ENCODE assay signal across 15 mouse cellular contexts in the genomic region with DNA sequence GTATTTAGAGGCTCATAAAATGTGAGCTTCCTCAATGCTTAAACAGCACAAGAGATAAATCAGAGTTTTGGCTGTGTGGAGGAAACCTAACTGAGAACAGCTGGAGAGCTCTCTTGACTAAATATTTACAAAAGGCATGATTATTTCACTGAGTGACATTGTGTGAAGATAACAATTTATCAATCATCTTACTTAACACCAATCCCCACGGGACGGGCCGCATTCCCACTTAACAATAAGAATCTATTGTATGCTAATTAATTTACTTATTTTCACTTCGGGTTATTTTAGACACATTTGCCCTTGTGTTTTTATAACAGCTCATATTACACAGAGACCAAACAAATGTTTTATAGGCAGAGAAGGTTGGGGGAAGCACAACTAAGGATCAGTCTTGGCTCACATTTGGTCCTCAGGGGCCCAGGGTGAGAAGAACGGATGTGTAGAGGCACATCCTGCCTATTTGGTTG.
A peak's percentile ranks its signal among the peaks of the same experiment; 100 is the strongest.
DNase-seq lines count a peak whose midpoint lies in the region; ATAC-seq and TF ChIP-seq lines count a peak whose summit lies in the region.
"Had no signal": no experiment of that assay in that cellular context is flagged by ENCODE, and none has a peak within 500 bp of the region (broad histone marks: within the 10 kb centered on the region; RNA-seq: fewer than 3 reads in every experiment).

No protein-coding gene starts in this region.

- TF ChIP-seq POLR2A in kidney, adult 2 months (IDR thresholded peaks at IDR 0.05; ENCODE audit: low read depth, low read length): no peak
- no peak for TF ChIP-seq POLR2A in limb, embryonic 14.5 days (IDR thresholded peaks at IDR 0.05; ENCODE audit: borderline replicate concordance, extremely low read depth, insufficient read depth, insufficient read length)

- H3K27ac ChIP-seq in lung, postnatal 0 days (ENCODE audit: low read length): no peak overlapping the region
- H3K27ac ChIP-seq in kidney, adult 2 months (ENCODE audit: insufficient read depth, low read depth, low read length): no peak overlapping the region
- H3K27ac ChIP-seq in limb, embryonic 14.5 days (replicated peaks; ENCODE audit: low read depth, low read length): no peak overlapping the region
- H3K27ac ChIP-seq: hindbrain, embryonic 13.5 days; neural tube, embryonic 12.5 days had no signal

- DNase-seq in embryo, embryonic 11 days: peak; percentile 14
- DNase-seq in embryo, embryonic 10 days (ENCODE audit: low spot score): no peak
- peak; percentile 45 for DNase-seq in lung, postnatal 0 days (ENCODE audit: low spot score)
- DNase-seq in lung, postnatal 4 days: no peak
- DNase-seq in kidney, adult 2 months: peak; percentile 33
- DNase-seq in limb, embryonic 14.5 days (ENCODE audit: low spot score): peak; percentile 47
- DNase-seq in retina, embryonic 14.5 days (ENCODE audit: low spot score): no peak
- no peak for DNase-seq in frontal cortex, postnatal 10 days (ENCODE audit: low spot score in 2 of 2)
- DNase-seq: cerebellum, postnatal 14 days; layer of hippocampus, adult 9-11 months; liver; right cerebral cortex, adult 18-20 months had no signal

- H3K9ac ChIP-seq in lung, postnatal 0 days (replicated peaks; ENCODE audit: low read depth): no peak overlapping the region
- no peak overlapping the region for H3K9ac ChIP-seq in limb, embryonic 14.5 days (ENCODE audit: low read depth, low read length, severe bottlenecking)
- H3K9ac ChIP-seq: hindbrain, embryonic 13.5 days; neural tube, embryonic 12.5 days had no signal

- TF ChIP-seq CTCF in lung, postnatal 0 days (IDR thresholded peaks at IDR 0.05): no peak
- TF ChIP-seq CTCF in kidney, adult 2 months (conservative IDR thresholded peaks at IDR 0.05; ENCODE audit: insufficient read depth, insufficient read length, low read depth, low read length): no peak

- no peak overlapping the region for H3K4me3 ChIP-seq in lung, postnatal 0 days (ENCODE audit: low read depth, low read length)
- no peak overlapping the region for H3K4me3 ChIP-seq in kidney, adult 2 months (ENCODE audit: insufficient read depth, low read depth, low read length)
- no peak overlapping the region for H3K4me3 ChIP-seq in limb, embryonic 14.5 days (replicated peaks; ENCODE audit: low read length)
- H3K4me3 ChIP-seq: hindbrain, embryonic 13.5 days; neural tube, embryonic 12.5 days had no signal

- H3K27me3 ChIP-seq in lung, postnatal 0 days (replicated peaks; ENCODE audit: insufficient read depth, low read length): no peaks in the 10 kb centered on the region
- no peaks in the 10 kb centered on the region for H3K27me3 ChIP-seq in kidney, adult 2 months (replicated peaks; ENCODE audit: control insufficient read depth, insufficient read depth, low read length)
- H3K27me3 ChIP-seq in limb, embryonic 14.5 days (ENCODE audit: control insufficient read depth, insufficient read depth, low read length): no peaks in the 10 kb centered on the region
- H3K27me3 ChIP-seq: hindbrain, embryonic 13.5 days; neural tube, embryonic 12.5 days had no signal

- no peak overlapping the region for H3K4me2 ChIP-seq in lung, postnatal 0 days (replicated peaks; ENCODE audit: low read depth, low read length)
- no peak overlapping the region for H3K4me2 ChIP-seq in limb, embryonic 14.5 days (replicated peaks; ENCODE audit: low read depth, low read length, severe bottlenecking)
- H3K4me2 ChIP-seq: hindbrain, embryonic 13.5 days; neural tube, embryonic 12.5 days had no signal

- H3K36me3 ChIP-seq in lung, postnatal 0 days (ENCODE audit: insufficient read depth, low read length): no peaks in the 10 kb centered on the region
- no peaks in the 10 kb centered on the region for H3K36me3 ChIP-seq in kidney, adult 2 months (ENCODE audit: control insufficient read depth, insufficient read depth, low read length)
- H3K36me3 ChIP-seq in limb, embryonic 14.5 days (ENCODE audit: control insufficient read depth, insufficient read depth, low read length): no peaks in the 10 kb centered on the region
- H3K36me3 ChIP-seq: hindbrain, embryonic 13.5 days; neural tube, embryonic 12.5 days had no signal

- no peaks in the 10 kb centered on the region for H3K9me3 ChIP-seq in lung, postnatal 0 days (ENCODE audit: low read length)
- no peaks in the 10 kb centered on the region for H3K9me3 ChIP-seq in limb, embryonic 14.5 days (ENCODE audit: control insufficient read depth, low read length)
- H3K9me3 ChIP-seq: hindbrain, embryonic 13.5 days; neural tube, embryonic 12.5 days had no signal

- WGBS in lung, postnatal 0 days: 25% methylated on average over 5 of the region's 5 CpGs
- WGBS in kidney, adult 2 months: 53% methylated on average over 5 of the region's 5 CpGs
- WGBS in limb, embryonic 14.5 days: 44% methylated on average over 5 of the region's 5 CpGs

- ATAC-seq in lung, postnatal 0 days: no peak; the same call in 1 of the 2 replicates
- peak; percentile 56; the same call in 1 of the 2 replicates for ATAC-seq in limb, embryonic 14.5 days (ENCODE audit: low FRiP score, low read depth)
- ATAC-seq: activated CD4-positive, CD25-positive, alpha-beta regulatory T cell, adult 4 months had no signal

- no peak for TF ChIP-seq EP300 in lung, postnatal 0 days (IDR thresholded peaks at IDR 0.05)

- H3K4me1 ChIP-seq in lung, postnatal 0 days (ENCODE audit: insufficient read depth, low read depth, low read length): no peaks in the 10 kb centered on the region
- no peaks in the 10 kb centered on the region for H3K4me1 ChIP-seq in kidney, adult 2 months (ENCODE audit: control insufficient read depth, insufficient read depth, low read length)
- peaks cover 4% of the 10 kb centered on the region; the same call in 1 of the 2 replicates for H3K4me1 ChIP-seq in limb, embryonic 14.5 days (ENCODE audit: control insufficient read depth, insufficient read depth, low read length)

Comparison
In these comparisons a context has a peak if more than half of its experiments do, and no peak if none do; other contexts are left out.
1. DNase-seq: peak in embryo, embryonic 11 days (single experiment), lung, postnatal 0 days (single experiment), kidney, adult 2 months (single experiment) and limb, embryonic 14.5 days (single experiment); none in embryo, embryonic 10 days (single experiment), lung, postnatal 4 days (0 of 2), retina, embryonic 14.5 days (single experiment) and frontal cortex, postnatal 10 days (0 of 2).